Mouse (Mus musculus): ENCODE measurements around the gene Cldn7. TPM values are rescaled to one million over a fixed set of nuclear protein-coding genes. Genes with fewer than 3 reads are reported as not detected.

Cldn7 gene
- polyA plus RNA-seq, 1 experiment: 106 TPM

DNA sequence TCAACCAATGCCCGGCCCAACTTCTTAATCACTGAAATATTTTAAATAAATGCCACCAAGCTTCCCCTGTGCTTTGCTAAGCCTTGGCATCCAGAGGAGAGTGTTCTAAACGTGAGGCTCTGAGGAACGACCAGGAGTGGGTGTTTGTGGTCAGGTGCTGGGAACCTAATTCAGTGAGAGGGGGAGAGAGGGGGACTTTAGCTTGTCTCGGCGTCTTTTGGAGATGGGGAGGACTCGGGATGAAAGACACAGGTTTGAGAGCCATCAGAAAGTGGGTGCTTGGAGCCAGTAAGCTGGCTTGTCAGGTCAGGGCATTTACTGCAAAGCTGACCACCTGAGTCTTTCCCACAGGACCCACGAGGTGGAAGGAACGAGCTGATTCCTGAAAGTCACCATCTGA is 32.8 kb upstream of the Cldn7 start:
- no peaks in the 10 kb centered on the region for H3K4me1 ChIP-seq (ENCODE audit: control insufficient read depth, insufficient read depth, low read length)
- H3K27ac ChIP-seq (ENCODE audit: insufficient read depth, low read length): no peak overlapping the region
- TF ChIP-seq CTCF (IDR thresholded peaks at IDR 0.05; ENCODE audit: low read depth, low read length) (no peak), EP300 (IDR thresholded peaks at IDR 0.05; ENCODE audit: insufficient read depth, low read depth, low read length) (no peak), POLR2A (IDR thresholded peaks at IDR 0.05; ENCODE audit: insufficient read depth, low read length) (no peak)
- H3K9me3 ChIP-seq (replicated peaks; ENCODE audit: control insufficient read depth, insufficient read depth, low read length, poor library complexity, severe bottlenecking): no peaks in the 10 kb centered on the region
- no peak overlapping the region for H3K4me3 ChIP-seq (ENCODE audit: low read depth, low read length)
- H3K9ac ChIP-seq (ENCODE audit: low read depth, poor library complexity, severe bottlenecking): no peak overlapping the region
- no peaks in the 10 kb centered on the region for H3K27me3 ChIP-seq (ENCODE audit: control insufficient read depth, insufficient read depth, low read length, poor library complexity, severe bottlenecking)
- H3K36me3 ChIP-seq (ENCODE audit: control insufficient read depth, insufficient read depth, low read length, poor library complexity, severe bottlenecking): no peaks in the 10 kb centered on the region

DNA sequence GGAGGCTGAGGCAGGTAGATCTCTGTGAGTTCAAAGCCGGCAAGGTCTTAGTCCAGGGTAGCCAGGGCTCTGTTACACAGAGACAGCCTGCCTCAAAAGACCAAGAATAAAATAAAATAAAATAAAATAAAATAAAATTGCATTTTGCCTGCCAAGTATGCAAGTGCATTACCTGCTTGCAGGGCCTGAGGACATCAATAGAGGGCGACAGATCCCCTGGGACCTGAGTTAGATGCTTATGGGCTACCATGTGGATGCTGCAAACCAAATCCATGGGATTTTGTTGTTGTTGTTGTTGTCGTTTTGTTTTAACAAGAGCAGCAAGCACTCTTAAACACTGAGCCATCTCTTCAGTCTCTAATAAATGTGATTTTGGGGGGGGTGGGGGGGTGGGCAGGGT is 32.3 kb upstream of the Cldn7 start:
- Histone ChIP-seq H3K27me3 (ENCODE audit: control insufficient read depth, insufficient read depth, low read length, poor library complexity, severe bottlenecking) (no peaks in the 10 kb centered on the region), H3K9ac (ENCODE audit: low read depth, poor library complexity, severe bottlenecking) (no peak overlapping the region), H3K9me3 (replicated peaks; ENCODE audit: control insufficient read depth, insufficient read depth, low read length, poor library complexity, severe bottlenecking) (no peaks in the 10 kb centered on the region), H3K4me1 (ENCODE audit: control insufficient read depth, insufficient read depth, low read length) (no peaks in the 10 kb centered on the region), H3K27ac (ENCODE audit: insufficient read depth, low read length) (no peak overlapping the region), H3K4me3 (ENCODE audit: low read depth, low read length) (no peak overlapping the region), H3K36me3 (ENCODE audit: control insufficient read depth, insufficient read depth, low read length, poor library complexity, severe bottlenecking) (no peaks in the 10 kb centered on the region)
- peak; percentile 62 for TF ChIP-seq CTCF (IDR thresholded peaks at IDR 0.05; ENCODE audit: low read depth, low read length)
- TF ChIP-seq POLR2A (IDR thresholded peaks at IDR 0.05; ENCODE audit: insufficient read depth, low read length): no peak

DNA sequence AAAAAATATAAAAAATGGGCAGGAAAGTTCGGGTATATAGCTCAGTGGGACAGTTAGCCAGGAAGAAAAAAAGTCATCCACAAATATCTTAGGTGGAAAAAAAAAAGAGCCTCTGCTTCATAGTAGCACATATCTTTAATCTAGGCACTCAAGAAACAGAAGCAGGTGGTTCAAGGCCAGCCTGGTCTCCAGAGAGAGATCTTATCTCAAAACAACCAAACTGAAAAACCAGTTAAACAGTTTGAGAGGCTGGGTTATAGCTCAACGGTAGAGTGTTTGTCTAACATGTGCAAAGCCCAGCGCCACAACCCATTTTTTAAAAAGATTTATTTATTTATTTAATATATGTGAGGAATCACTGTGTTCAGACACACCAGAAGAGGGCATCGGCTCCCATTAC is 31.5 kb upstream of the Cldn7 start:
- TF ChIP-seq CTCF (IDR thresholded peaks at IDR 0.05; ENCODE audit: low read depth, low read length) (no peak), POLR2A (IDR thresholded peaks at IDR 0.05; ENCODE audit: insufficient read depth, low read length) (no peak), EP300 (IDR thresholded peaks at IDR 0.05; ENCODE audit: insufficient read depth, low read depth, low read length) (no peak)
- H3K4me1 ChIP-seq (ENCODE audit: control insufficient read depth, insufficient read depth, low read length): peaks cover 1% of the 10 kb centered on the region
- no peak overlapping the region for H3K9ac ChIP-seq (ENCODE audit: low read depth, poor library complexity, severe bottlenecking)
- H3K36me3 ChIP-seq (ENCODE audit: control insufficient read depth, insufficient read depth, low read length, poor library complexity, severe bottlenecking): no peaks in the 10 kb centered on the region
- no peaks in the 10 kb centered on the region for H3K9me3 ChIP-seq (replicated peaks; ENCODE audit: control insufficient read depth, insufficient read depth, low read length, poor library complexity, severe bottlenecking)
- H3K4me3 ChIP-seq (ENCODE audit: low read depth, low read length): no peak overlapping the region
- no peak overlapping the region for H3K27ac ChIP-seq (ENCODE audit: insufficient read depth, low read length)
- H3K27me3 ChIP-seq (ENCODE audit: control insufficient read depth, insufficient read depth, low read length, poor library complexity, severe bottlenecking): no peaks in the 10 kb centered on the region

DNA sequence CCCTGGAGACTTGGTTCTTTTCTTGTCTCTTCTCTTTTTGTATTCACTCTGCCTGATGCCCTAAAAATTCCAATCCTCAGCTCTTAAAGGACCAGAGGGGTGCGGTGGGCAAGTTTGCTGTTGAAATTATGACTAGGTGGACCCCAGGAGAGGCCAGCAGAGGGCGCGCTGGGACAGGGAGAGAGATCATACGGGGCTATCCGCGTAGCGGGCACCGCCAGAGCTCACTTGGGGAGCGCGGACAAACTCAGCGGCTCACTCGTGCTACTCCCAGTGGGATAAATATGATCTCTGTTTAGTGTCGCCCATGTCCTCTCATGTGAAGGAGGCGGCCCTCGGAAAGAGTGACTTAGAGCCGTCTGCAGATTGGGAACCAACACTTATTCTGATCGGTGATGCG is 30.4 kb upstream of the Cldn7 start:
- Histone ChIP-seq H3K27me3 (ENCODE audit: control insufficient read depth, insufficient read depth, low read length, poor library complexity, severe bottlenecking) (no peaks in the 10 kb centered on the region), H3K9me3 (replicated peaks; ENCODE audit: control insufficient read depth, insufficient read depth, low read length, poor library complexity, severe bottlenecking) (no peaks in the 10 kb centered on the region), H3K4me1 (ENCODE audit: control insufficient read depth, insufficient read depth, low read length) (peaks cover 9% of the 10 kb centered on the region), H3K9ac (ENCODE audit: low read depth, poor library complexity, severe bottlenecking) (peak overlapping the region; percentile 42), H3K4me3 (ENCODE audit: low read depth, low read length) (peak overlapping the region; percentile 59), H3K36me3 (ENCODE audit: control insufficient read depth, insufficient read depth, low read length, poor library complexity, severe bottlenecking) (no peaks in the 10 kb centered on the region), H3K27ac (ENCODE audit: insufficient read depth, low read length) (no peak overlapping the region)
- TF ChIP-seq CTCF (IDR thresholded peaks at IDR 0.05; ENCODE audit: low read depth, low read length): peak; percentile 85
- TF ChIP-seq EP300 (IDR thresholded peaks at IDR 0.05; ENCODE audit: insufficient read depth, low read depth, low read length): no peak

DNA sequence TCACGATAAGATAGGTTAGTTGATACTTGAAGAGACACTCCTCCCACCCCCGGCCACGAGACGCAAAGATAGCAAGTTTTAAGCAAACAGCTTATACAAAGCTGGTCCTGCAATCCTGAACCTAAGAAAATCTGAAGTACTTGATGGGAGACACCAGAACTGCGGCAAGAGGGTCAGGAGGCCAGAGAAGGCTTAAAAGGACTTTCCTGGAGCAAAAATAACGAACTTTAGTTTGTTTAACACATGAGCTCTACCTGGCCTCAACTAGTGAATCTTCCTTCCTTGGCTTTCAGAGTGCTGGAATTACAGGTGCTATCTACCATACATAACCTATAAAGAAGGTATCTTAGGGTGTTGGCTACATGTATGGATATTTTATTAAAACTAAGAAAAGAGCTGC is 29.9 kb upstream of the Cldn7 start:
- TF ChIP-seq CTCF (IDR thresholded peaks at IDR 0.05; ENCODE audit: low read depth, low read length) (no peak), EP300 (IDR thresholded peaks at IDR 0.05; ENCODE audit: insufficient read depth, low read depth, low read length) (no peak), POLR2A (IDR thresholded peaks at IDR 0.05; ENCODE audit: insufficient read depth, low read length) (no peak)
- H3K4me3 ChIP-seq (ENCODE audit: low read depth, low read length): no peak overlapping the region
- peak overlapping the region; percentile 42 for H3K9ac ChIP-seq (ENCODE audit: low read depth, poor library complexity, severe bottlenecking)
- peaks cover 9% of the 10 kb centered on the region for H3K4me1 ChIP-seq (ENCODE audit: control insufficient read depth, insufficient read depth, low read length)
- no peaks in the 10 kb centered on the region for H3K27me3 ChIP-seq (ENCODE audit: control insufficient read depth, insufficient read depth, low read length, poor library complexity, severe bottlenecking)
- no peaks in the 10 kb centered on the region for H3K36me3 ChIP-seq (ENCODE audit: control insufficient read depth, insufficient read depth, low read length, poor library complexity, severe bottlenecking)
- H3K9me3 ChIP-seq (replicated peaks; ENCODE audit: control insufficient read depth, insufficient read depth, low read length, poor library complexity, severe bottlenecking): no peaks in the 10 kb centered on the region
- no peak overlapping the region for H3K27ac ChIP-seq (ENCODE audit: insufficient read depth, low read length)

DNA sequence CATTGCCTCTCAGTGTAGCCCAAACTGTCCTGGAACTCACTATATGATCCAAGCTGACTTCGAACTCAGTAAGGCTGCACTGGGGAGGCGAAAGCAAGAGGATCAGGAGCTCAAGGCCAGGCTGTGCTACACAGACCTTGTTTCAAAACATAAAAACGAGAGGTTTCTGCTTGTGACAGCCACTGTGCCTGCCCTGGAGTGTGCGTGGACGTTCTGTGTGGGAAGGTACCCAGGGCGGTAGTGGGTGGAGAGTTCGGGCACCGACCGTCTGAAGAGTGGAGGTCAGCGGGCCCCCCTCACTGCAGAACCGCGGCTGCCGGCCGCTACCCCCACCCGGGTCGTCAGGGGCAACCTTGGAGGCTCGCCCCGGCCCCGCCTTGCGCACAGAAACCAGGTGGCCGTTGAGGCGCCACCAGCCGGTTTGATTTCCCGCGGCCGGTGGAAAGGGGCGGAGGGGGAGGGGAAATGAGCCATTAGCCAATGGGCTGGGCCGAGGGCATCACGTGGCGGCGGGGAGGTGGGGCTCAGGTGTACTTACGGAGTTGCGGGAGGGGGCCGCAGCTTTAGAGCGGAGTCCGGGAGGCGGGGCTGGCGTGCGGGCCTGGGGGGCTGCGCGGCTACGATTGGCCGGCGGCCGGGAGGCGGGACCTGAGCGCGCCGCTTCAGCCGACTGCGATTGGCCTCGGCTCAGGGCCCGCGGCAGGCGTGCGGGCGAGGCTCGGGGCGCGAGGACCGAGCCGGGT is 29.3 kb upstream of the Cldn7 start, which contains the start of gene Ybx2:
Gene Ybx2, plus strand, starts transcription at position 660 of the 743 bp plus-strand sequence.
- H3K36me3 ChIP-seq (ENCODE audit: control insufficient read depth, insufficient read depth, low read length, poor library complexity, severe bottlenecking): no peaks in the 10 kb centered on the region; the same call in 1 of the 2 replicates
- TF ChIP-seq CTCF (IDR thresholded peaks at IDR 0.05; ENCODE audit: low read depth, low read length): no peak
- no peak for TF ChIP-seq POLR2A (IDR thresholded peaks at IDR 0.05; ENCODE audit: insufficient read depth, low read length)
- no peak for TF ChIP-seq EP300 (IDR thresholded peaks at IDR 0.05; ENCODE audit: insufficient read depth, low read depth, low read length)
- no peak within 1 kb of the TSS for H3K27ac ChIP-seq (ENCODE audit: insufficient read depth, low read length)
- peaks cover 9% of the 10 kb centered on the region for H3K4me1 ChIP-seq (ENCODE audit: control insufficient read depth, insufficient read depth, low read length)
- H3K4me3 ChIP-seq (ENCODE audit: low read depth, low read length): peak within 1 kb of the TSS; percentile 69
- H3K9ac ChIP-seq (ENCODE audit: low read depth, poor library complexity, severe bottlenecking): peak within 1 kb of the TSS; percentile 94
- H3K9me3 ChIP-seq (replicated peaks; ENCODE audit: control insufficient read depth, insufficient read depth, low read length, poor library complexity, severe bottlenecking): no peaks in the 10 kb centered on the region
- H3K27me3 ChIP-seq (ENCODE audit: control insufficient read depth, insufficient read depth, low read length, poor library complexity, severe bottlenecking): no peaks in the 10 kb centered on the region

Data from ES-Bruce4 (cell line).